Mouse (Mus musculus) lung, postnatal 0 days (tissue): ENCODE measurements around the gene Olfr624. TPM values are rescaled to one million over a fixed set of nuclear protein-coding genes. Genes with fewer than 3 reads are reported as not detected.

Experiments
- ATAC-seq: fragments of 200-750 bp; cut with Nextera tagmentation; 2 replicates; pipeline ENCODE4 v1.8.0; 2017; ENCODE audit warnings: moderate library complexity
- DNase-seq: peaks from one replicate; pipeline ENCODE4 v3.0.0-alpha.2; 2016; ENCODE audit warnings: low spot score
- H3K27ac ChIP-seq: fragments of 300-500 bp; sonication (generic); 2 replicates; pipeline ENCODE4 v1.5.1; 2014; ENCODE audit warnings: antibody characterized with exemption, mild to moderate bottlenecking, low read length, mixed read lengths
- H3K27me3 ChIP-seq: fragments of 300-500 bp; sonication (generic); replicated peaks from 2 replicates; pipeline ENCODE4 v1.6.1; 2014; ENCODE audit warnings: low read length, mixed read lengths; ENCODE audit not compliant: insufficient read depth
- H3K36me3 ChIP-seq: fragments of 300-500 bp; sonication (generic); 2 replicates; pipeline ENCODE4 v1.6.1; 2014; ENCODE audit warnings: low read length, mixed read lengths; ENCODE audit not compliant: insufficient read depth
- H3K4me1 ChIP-seq: fragments of 300-500 bp; sonication (generic); 2 replicates; pipeline ENCODE4 v1.6.1; 2014; ENCODE audit warnings: antibody characterized with exemption, low read depth, low read length, mixed read lengths; ENCODE audit not compliant: insufficient read depth
- H3K4me2 ChIP-seq: fragments of 300-500 bp; sonication (generic); replicated peaks from 2 replicates; pipeline ENCODE4 v1.6.1; 2014; ENCODE audit warnings: low read depth, mild to moderate bottlenecking, low read length, moderate library complexity, mixed read lengths
- H3K4me3 ChIP-seq: fragments of 300-500 bp; sonication (generic); 2 replicates; pipeline ENCODE4 v1.5.1; 2014; ENCODE audit warnings: low read depth, low read length
- H3K9ac ChIP-seq: fragments of 300-500 bp; sonication (generic); replicated peaks from 2 replicates; pipeline ENCODE4 v1.6.1; 2014; ENCODE audit warnings: low read depth, mild to moderate bottlenecking
- H3K9me3 ChIP-seq: fragments of 300-500 bp; sonication (generic); 2 replicates; pipeline ENCODE4 v1.6.1; 2016; ENCODE audit warnings: low read length, mixed read lengths
- CTCF ChIP-seq: IDR thresholded peaks from 2 replicates; pipeline ENCODE4 v1.5.1; 2016; ENCODE audit warnings: antibody characterized with exemption, mild to moderate bottlenecking
- EP300 ChIP-seq: IDR thresholded peaks from 2 replicates; pipeline ENCODE4 v1.6.1; 2016; ENCODE audit warnings: antibody characterized with exemption, mild to moderate bottlenecking, control low read depth
- WGBS: fragments of 180-500 bp; shearing (Covaris S2); extraction: QIAGEN DNeasy Blood & Tissue Kit; methylation state at CpG from one replicate; pipeline ENCODE4 v1.1.7; 2014; 5-methylcytosine and 5-hydroxymethylcytosine counted together
- polyA plus RNA-seq: library from polyadenylated mRNA; unstranded; fragments of >200 nt; fragmentation: Nextera tagmentation; extraction: Ambion mirVana; gene quantifications from 2 replicates; pipeline ENCODE4 v1.2.1, GENCODE M21; 2015

Gene Olfr624
- polyA plus RNA-seq, 1 experiment from 2014 or later = 0.05 TPM

DNA sequence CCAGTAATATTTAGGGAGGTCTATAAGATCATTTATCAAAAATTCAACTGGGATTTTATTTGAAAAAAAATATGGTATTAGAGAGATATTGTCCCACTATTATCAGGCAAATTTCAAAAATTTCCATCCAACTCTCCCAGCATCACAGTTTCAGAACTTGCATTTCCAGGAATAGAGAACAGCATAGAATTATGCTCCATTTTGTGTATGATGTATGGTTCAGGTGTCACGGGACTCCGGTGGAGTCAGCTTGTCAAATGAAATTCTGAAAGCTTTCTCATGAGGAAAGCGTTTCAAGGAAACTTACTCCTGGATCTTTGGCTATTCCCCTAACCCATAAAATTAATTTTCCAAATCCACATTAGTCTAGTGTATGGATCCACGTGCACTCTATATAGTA, 26.9 kb downstream of the Olfr624 start:
- DNase-seq = no peak
- Histone ChIP-seq H3K36me3 (no peaks in the 10 kb centered on the region), H3K9me3 (no peaks in the 10 kb centered on the region), H3K4me1 (no peaks in the 10 kb centered on the region), H3K4me2 (no peak overlapping the region), H3K4me3 (no peak overlapping the region), H3K27ac (no peak overlapping the region), H3K9ac (no peak overlapping the region), H3K27me3 (no peaks in the 10 kb centered on the region)
- 80% methylated on average over 4 of the region's 4 CpGs for WGBS
- no peak for TF ChIP-seq CTCF
- TF ChIP-seq EP300 = no peak
- no peak for ATAC-seq

DNA sequence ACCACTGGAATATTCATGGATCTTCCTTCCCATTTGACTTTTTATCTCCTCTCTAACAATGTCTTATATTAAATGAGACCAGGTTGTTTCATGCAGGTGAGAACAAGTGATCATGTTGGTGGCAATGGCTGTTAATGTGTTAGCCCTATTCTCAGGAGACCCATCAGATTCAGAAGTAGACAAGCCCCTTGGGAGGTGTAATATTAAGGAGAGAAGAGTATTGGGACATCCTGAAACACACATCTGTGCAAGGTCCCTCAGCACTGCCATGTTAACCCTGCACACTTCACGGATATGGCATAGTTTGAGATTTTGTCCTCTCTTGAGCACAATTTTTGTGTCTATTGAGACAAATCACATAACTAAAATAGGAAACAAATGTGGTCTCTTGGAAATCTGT, 28.4 kb downstream of the Olfr624 start, which contains the start of gene Olfr622:
Olfr622 (minus strand) TSS at position 101 of the 400 bp plus-strand sequence.
- H3K9me3 ChIP-seq = no peaks in the 10 kb centered on the region
- H3K4me1 ChIP-seq = no peaks in the 10 kb centered on the region
- no peaks in the 10 kb centered on the region for H3K27me3 ChIP-seq
- no peak within 1 kb of the TSS for H3K4me3 ChIP-seq
- no peak for ATAC-seq
- H3K9ac ChIP-seq = no peak within 1 kb of the TSS
- no peak within 1 kb of the TSS for H3K4me2 ChIP-seq
- no peak for DNase-seq
- TF ChIP-seq CTCF (no peak), EP300 (no peak)
- H3K36me3 ChIP-seq = no peaks in the 10 kb centered on the region
- no peak within 1 kb of the TSS for H3K27ac ChIP-seq
- WGBS = 50% methylated on average over 1 of the region's 1 CpGs

DNA sequence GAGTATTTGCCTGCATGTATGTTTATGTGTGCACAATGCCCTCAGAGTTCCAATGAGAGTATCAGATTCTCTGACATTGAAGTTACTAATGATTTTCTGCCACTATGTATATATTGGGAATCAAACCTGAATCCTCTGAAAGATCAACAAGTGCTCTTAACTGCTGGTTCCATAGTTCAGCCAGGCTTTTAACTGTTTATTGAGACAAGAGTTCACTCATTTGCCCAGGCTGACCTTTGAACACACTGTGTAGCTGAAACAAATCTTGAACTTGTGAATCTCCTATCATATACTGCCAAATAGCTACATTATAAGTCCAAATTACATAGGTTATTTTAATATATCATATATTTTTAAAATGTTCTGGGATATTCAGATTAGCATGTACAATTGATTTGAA, 34.2 kb downstream of the Olfr624 start:
- no peak overlapping the region for H3K9ac ChIP-seq
- DNase-seq = no peak
- ATAC-seq = no peak
- H3K36me3 ChIP-seq = no peaks in the 10 kb centered on the region
- H3K9me3 ChIP-seq = no peaks in the 10 kb centered on the region
- no peak for TF ChIP-seq EP300
- TF ChIP-seq CTCF = no peak
- H3K4me1 ChIP-seq = no peaks in the 10 kb centered on the region
- H3K4me2 ChIP-seq = no peak overlapping the region
- no peaks in the 10 kb centered on the region for H3K27me3 ChIP-seq
- no peak overlapping the region for H3K27ac ChIP-seq
- no peak overlapping the region for H3K4me3 ChIP-seq

Other genes starting within 250 kb of the Olfr624 start
- not detected in 2 replicates for gene Olfr605, start 225.8 kb downstream of the Olfr624 start, polyA plus RNA-seq
- gene Olfr606, start 222.1 kb downstream of the Olfr624 start, polyA plus RNA-seq = not detected in 2 replicates
- gene Olfr607, start 207.0 kb downstream of the Olfr624 start, polyA plus RNA-seq = not detected in 2 replicates
- gene Olfr608, start 201.3 kb downstream of the Olfr624 start, polyA plus RNA-seq = not detected in 2 replicates
- gene Olfr609, start 173.1 kb downstream of the Olfr624 start, polyA plus RNA-seq = not detected in 2 replicates
- gene Olfr610, start 159.1 kb downstream of the Olfr624 start, polyA plus RNA-seq = not detected in 2 replicates
- not detected in 2 replicates for gene Olfr611, start 150.3 kb downstream of the Olfr624 start, polyA plus RNA-seq
- gene Olfr612, start 128.5 kb downstream of the Olfr624 start, polyA plus RNA-seq = not detected in 2 replicates
- not detected in 2 replicates for gene Olfr613, start 123.1 kb downstream of the Olfr624 start, polyA plus RNA-seq
- gene Olfr615, start 115.1 kb downstream of the Olfr624 start, polyA plus RNA-seq = not detected in 2 replicates
- gene Olfr616, start 102.0 kb downstream of the Olfr624 start, polyA plus RNA-seq = not detected in 2 replicates
- not detected in 2 replicates for gene Olfr617, start 98.1 kb downstream of the Olfr624 start, polyA plus RNA-seq
- gene Olfr618, start 81.1 kb downstream of the Olfr624 start, polyA plus RNA-seq = not detected in 2 replicates
- gene Olfr619, start 70.6 kb downstream of the Olfr624 start, polyA plus RNA-seq = not detected in 2 replicates
- not detected in 2 replicates for gene Olfr620, start 58.7 kb downstream of the Olfr624 start, polyA plus RNA-seq
- gene Olfr622, start 28.5 kb downstream of the Olfr624 start, polyA plus RNA-seq = not detected in 2 replicates
- not detected in 2 replicates for gene Olfr623, start 7.5 kb downstream of the Olfr624 start, polyA plus RNA-seq
- gene Olfr625-ps1, start 11.5 kb upstream of the Olfr624 start, polyA plus RNA-seq = not detected in 2 replicates
- not detected in 2 replicates for gene Olfr243, start 43.5 kb upstream of the Olfr624 start, polyA plus RNA-seq
- gene Olfr628, start 59.2 kb upstream of the Olfr624 start, polyA plus RNA-seq = not detected in 2 replicates
- not detected in 2 replicates for gene Olfr629, start 73.8 kb upstream of the Olfr624 start, polyA plus RNA-seq
- not detected in 2 replicates for gene Olfr630, start 86.1 kb upstream of the Olfr624 start, polyA plus RNA-seq
- gene Olfr69, start 100.4 kb upstream of the Olfr624 start, polyA plus RNA-seq = 0.05 TPM in 1 of 2 replicates, not detected in the other
- not detected in 2 replicates for gene Olfr68, start 108.5 kb upstream of the Olfr624 start, polyA plus RNA-seq
- not detected in 2 replicates for gene Olfr67, start 120.6 kb upstream of the Olfr624 start, polyA plus RNA-seq
- 4,793 and 5,487 TPM in 2 replicates for gene Hbb-bt, start 142.8 kb upstream of the Olfr624 start, polyA plus RNA-seq
- 19,829 and 23,579 TPM in 2 replicates for gene Hbb-bs, start 156.9 kb upstream of the Olfr624 start, polyA plus RNA-seq
- not detected in 2 replicates for gene Hbb-bh2, start 169.3 kb upstream of the Olfr624 start, polyA plus RNA-seq
- 0.27 TPM in 1 of 2 replicates, not detected in the other for gene Hbb-bh1, start 172.0 kb upstream of the Olfr624 start, polyA plus RNA-seq
- 11.4 and 11.9 TPM in 2 replicates for gene Hbb-y, start 182.0 kb upstream of the Olfr624 start, polyA plus RNA-seq
- not detected in 2 replicates for gene Olfr66, start 215.1 kb upstream of the Olfr624 start, polyA plus RNA-seq
- gene Olfr64, start 223.3 kb upstream of the Olfr624 start, polyA plus RNA-seq = not detected in 2 replicates
- gene Olfr65, start 232.3 kb upstream of the Olfr624 start, polyA plus RNA-seq = 0.05 TPM in 1 of 2 replicates, not detected in the other